Mouse (Mus musculus) urinary bladder, adult 18-20 months (tissue): Measurements from ENCODE around the gene Mylip.

Experiments used
- DNase-seq, 2 experiments: peaks; one replicate each; pipeline ENCODE4 v3.0.0; 2022; ENCODE audit warnings: low spot score in 2 of 2, mixed read lengths in 2 of 2

Mylip gene

GRCm38 (mm10) chr13:45389448-45390311, at the start of gene Mylip:
Gene Mylip, plus strand, starts transcription at chr13:45389742.
- peak; percentile 98 for DNase-seq

GRCm38 (mm10) chr13:45341991-45342390, 47.6 kb upstream of the Mylip start:
- no peak for DNase-seq

- no peak for DNase-seq
These were observed 46.0 kb upstream of the Mylip start for GRCm38 (mm10) chr13:45343541-45343940.

DNA sequence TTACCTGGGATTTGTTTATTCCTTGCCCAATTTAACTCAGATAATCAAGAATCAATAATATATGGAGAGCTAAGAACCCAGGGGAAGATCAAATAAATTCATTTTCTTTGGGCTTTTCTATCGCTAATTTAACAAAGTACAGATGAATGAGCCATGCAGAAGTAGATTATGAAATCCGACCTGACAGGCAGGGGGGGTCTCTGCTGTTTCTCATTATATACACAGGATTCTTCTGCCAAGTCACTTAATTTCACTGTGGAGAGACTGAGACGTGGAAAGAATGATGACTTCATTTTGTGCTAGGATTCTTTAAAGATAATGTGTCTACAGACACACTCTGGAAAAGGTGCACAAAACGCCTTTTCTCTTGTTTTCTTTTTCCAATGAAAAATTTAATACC, 45.6 kb upstream of the Mylip start:
- no peak for DNase-seq

GRCm38 (mm10) chr13:45345471-45346159, 43.9 kb upstream of the Mylip start:
- DNase-seq: peak in 1 of 2 experiments; percentile 10

- no peak for DNase-seq
These were observed 38.1 kb upstream of the Mylip start for GRCm38 (mm10) chr13:45351483-45351882.

DNA sequence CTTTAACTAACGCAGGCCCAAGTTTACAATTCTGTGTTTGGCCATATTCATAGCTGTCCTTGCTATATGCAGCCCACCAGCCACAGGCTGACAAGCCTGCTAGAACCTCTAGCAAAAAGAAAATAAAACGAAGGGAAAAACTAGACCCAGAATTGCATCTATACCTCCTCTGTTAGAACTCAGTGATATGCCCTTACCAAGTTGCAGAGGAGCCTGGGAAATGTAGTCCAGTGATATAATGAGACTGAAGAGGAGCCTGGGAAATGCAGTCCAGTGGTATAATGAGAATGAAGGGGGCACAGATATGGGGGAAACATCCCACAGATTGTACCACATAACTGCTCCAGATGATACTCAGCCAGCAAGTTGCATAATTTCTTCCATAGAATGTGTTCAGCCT, 34.7 kb upstream of the Mylip start:
- no peak for DNase-seq

GRCm38 (mm10) chr13:45358208-45358607, 31.3 kb upstream of the Mylip start:
- no peak for DNase-seq

- DNase-seq: no peak
These were observed 30.7 kb upstream of the Mylip start for GRCm38 (mm10) chr13:45358676-45359323.

- DNase-seq: no peak
These were observed 23.8 kb upstream of the Mylip start for GRCm38 (mm10) chr13:45365788-45366187.

DNA sequence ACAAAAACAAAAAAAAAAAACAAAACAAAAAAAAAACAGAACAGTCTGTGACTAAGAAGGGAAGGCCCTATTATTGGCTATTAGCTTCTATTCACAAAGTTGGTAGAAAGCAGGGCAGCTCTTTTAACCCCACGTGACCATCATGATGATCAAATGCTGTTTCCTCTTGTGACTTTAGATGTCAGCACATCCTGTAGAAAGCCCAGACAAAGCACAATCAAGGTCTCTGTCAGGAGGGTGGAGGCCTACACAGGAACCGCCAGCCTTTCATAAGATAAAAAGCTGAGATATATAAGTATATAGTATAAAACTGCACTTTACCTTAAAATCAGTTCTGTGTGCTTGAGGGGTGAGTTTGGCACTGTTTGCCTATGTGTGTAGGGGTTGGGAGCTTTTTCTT, 17.9 kb upstream of the Mylip start:
- DNase-seq: no peak

DNA sequence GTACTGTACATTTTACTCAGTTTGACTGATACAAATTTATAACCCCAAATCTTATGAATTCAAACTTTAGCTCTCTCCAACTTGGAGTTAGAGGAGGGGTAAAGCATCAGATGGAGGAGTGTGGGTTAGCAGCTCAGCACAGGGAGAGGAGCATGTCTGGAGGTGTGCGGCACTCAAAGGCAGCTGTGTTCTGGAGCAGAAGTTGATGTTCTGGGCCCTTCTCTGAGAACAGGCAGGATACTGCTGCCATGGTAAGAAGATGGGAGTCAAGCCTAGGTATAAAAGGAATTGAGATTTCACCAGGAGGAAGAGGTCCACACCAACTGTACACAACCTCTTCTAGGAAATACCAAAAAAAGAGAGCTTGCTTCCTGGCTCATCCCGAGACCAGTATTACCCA, 17.1 kb upstream of the Mylip start:
- DNase-seq: no peak

DNA sequence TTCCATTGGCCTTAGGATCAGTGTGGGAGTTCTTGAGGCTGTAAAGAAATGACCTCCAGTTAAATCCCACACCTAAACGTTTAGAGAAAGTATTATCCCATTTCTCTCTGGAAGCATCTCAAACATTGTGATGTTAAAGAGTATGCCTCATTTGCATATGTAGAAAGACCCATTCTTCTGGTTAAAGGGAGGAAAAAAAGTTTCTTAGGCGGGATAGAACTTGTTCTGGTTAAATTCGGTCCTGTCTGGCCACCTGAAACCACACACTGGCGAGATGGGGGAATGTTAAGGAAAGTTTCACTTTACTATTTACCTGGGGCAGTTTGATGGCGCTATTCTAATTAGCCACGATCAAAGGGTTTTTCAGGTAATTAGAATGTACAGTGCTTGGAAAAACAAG, 14.7 kb upstream of the Mylip start:
- DNase-seq: no peak

DNA sequence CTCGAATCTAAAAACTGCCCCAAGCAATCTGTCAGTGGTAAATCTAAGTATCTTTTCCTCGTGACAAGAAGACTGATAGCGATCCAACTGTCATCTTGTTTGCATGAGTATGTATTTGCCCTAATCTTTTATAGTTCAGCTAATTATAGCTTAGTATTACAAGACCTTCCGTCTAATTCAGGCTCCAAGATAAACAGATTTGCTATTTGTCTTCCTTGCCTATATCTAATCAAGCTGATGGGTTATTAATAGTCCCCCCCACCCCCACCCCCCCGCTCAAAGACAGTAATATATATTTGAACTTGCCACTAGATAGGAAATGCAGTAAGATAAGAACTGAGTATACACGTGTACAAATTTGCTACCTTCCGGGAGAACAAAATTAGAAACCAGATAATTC, 7.3 kb upstream of the Mylip start:
- DNase-seq: no peak

DNA sequence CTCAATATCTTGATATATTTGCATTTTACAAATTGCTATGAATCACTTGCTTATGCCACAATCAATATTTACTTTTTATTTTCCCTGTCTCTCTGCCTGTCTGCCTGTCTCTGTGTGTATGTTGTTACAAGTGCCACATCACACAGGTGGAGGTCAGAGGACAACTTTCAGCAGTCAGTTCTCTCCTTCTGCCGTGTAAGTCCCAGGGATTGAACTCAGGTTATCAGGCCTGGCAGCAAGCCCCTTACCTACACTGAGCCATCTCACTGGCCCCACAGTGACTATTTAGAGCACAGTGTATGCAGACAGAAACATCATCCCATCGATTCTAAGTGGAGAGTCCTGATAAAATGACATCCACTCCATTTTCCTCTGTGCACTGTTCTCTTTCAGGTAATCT, 4.9 kb upstream of the Mylip start:
- DNase-seq: no peak

DNA sequence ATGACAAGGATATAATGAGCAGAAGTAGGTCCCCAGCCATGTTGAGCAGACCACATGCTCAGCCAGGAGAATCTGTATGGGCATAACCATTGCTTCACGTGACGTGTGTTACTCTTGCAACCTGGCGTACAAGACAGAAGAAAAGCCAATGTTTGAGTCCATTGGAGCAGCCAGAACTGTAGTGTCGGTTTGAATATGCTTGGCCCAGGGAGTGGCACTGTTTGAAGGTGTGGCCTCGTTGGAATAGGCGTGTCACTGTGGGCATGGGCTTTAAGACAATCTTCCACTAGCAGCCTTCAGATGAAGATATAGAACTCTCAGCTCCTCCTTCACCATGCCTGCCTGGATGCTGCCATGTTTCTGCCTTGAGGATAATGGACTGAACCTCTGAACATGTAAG, 4.0 kb upstream of the Mylip start:
- DNase-seq: no peak

DNA sequence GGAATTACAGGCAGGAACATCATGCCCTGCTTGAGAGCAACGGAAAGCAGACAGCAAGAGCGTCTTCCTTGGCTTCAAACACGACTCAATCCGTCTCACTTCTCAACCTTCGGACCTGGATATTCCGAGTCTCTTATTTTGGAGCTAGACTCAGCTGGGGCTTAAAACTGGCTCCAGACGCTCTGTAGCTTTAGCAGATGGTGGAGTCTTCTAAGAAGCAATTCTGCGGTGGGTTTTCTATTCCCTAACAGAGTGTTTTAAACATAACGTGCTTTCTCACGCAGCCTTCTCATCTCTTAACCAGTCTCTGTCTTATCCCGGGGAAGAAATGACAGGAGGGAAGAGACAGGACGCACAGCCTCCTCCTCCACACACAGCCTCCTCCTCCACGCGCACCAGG, 3.3 kb upstream of the Mylip start:
- no peak for DNase-seq

GRCm38 (mm10) chr13:45387231-45387630, 2.3 kb upstream of the Mylip start:
- DNase-seq: no peak

DNA sequence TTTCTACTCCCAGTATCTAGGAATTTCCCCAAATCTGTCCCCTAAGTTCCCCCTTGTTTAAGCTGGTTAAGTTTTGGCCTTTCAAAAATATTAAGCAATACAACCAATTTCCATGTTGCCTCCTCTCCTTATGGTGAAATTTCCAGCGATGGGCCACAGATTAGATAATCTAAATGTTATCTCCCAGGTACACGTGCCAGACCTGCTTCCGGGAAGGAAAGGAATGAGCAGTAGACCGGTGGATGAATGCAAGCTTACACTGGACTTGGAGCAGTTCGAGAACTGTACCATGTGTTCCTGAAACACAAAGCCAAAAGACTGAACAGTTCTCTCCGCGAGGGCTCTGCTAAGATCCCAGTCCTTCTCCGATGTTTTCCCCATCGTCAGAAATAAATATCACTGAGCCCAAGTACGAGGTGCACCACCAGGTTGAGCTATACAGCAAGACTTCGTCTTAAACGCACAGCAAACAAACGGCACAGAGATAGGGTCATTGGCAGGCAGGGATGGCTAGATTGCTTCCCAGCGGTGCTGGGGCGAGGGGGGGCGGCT, 1.2 kb upstream of the Mylip start:
- DNase-seq: no peak

DNA sequence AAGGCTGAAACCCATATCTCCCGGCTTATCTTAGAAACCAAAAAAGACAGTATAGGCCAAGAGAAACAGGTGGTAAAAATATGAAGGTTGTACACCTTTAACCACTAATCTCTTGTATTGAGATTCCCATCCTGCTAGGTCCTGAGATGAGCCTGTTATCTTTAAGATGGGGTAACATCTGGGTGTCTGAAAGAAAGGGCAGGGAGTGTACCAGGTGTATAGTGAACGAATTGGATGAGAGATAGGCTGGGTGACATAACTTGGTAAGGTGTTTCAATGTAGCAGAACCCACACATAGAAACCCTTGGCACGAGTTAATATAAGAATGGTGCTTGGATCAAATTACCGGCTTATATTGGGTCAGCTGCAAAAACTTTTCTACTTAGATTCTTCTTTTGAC, 653 bp upstream of the Mylip start:
- no peak for DNase-seq

DNA sequence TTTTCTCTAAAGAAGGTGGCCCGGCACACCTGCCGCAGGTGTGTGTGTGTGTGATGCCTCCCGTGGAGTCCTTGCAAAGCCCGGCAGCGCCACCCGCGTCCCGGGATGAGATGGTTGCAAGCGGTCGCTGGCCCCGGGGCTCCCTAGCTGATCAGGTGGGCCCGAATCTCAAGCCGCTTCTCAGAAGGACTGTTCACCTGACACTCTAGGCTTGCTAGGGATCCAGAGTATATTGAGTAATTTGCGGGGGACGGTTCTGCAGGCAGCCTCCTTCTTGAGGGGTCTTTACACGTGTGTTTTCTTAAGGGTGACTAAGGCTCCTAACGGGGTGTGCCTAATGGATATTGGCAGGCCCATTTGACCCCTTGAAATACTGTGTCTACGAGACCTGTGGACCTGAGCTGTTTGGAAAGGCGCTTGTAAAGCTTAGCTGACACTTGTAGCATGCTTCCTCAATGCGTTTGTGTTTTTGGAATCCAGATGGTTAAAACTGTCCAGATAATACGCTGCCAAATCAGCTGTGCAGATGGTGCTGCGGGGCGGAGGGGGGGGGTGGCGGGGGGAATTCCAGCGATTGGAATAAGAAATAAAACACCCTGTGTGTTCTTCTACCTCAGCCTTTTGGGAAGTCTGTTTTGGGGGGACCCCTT, 895 bp downstream of the Mylip start:
- peak; percentile 24 to 57 for DNase-seq
